Mouse (Mus musculus) brain, adult 2 months (tissue): ENCODE results near the gene Olfr25.
A peak's percentile ranks its signal among the peaks of the same experiment; 100 is the strongest.

Experiments used
- DNase-seq: peaks from one replicate; pipeline ENCODE4 v3.0.0; 2011; ENCODE audit warnings: low read depth, low spot score

Gene Olfr25

GRCm38 (mm10) chr9:38328760-38329159 is at the start of gene Olfr25:
Olfr25 (plus strand) TSS chr9:38329060.
- DNase-seq = peak; percentile 4

GRCm38 (mm10) chr9:38290807-38291206 is 38.1 kb upstream of the Olfr25 start, which contains the start of gene Olfr896-ps1:
Olfr896-ps1 (plus strand) TSS chr9:38291107.
- no peak for DNase-seq

- no peak for DNase-seq
Observed at GRCm38 (mm10) chr9:38348111-38348510, 19.3 kb downstream of the Olfr25 start, which contains the start of gene Olfr898. Olfr898 (plus strand) TSS chr9:38348411.

- no peak for DNase-seq
Observed at GRCm38 (mm10) chr9:38366596-38366995, 37.7 kb downstream of the Olfr25 start, which contains the start of gene Olfr250. Olfr250 (plus strand) TSS chr9:38366896.

GRCm38 (mm10) chr9:38376786-38377185 is 47.9 kb downstream of the Olfr25 start, which contains the start of gene Olfr251:
Olfr251 (plus strand) TSS chr9:38377086.
- DNase-seq = no peak
